Mouse (Mus musculus): ENCODE data around the gene Selp.

Gene Selp

GRCm38 (mm10) chr1:164119892-164120776 is 5.1 kb downstream of the Selp start:
- DNase-seq: no peak

GRCm38 (mm10) chr1:164120777-164121158 is 5.7 kb downstream of the Selp start:
- DNase-seq: no peak

- no peak for DNase-seq
Observed at GRCm38 (mm10) chr1:164123836-164124235, 8.8 kb downstream of the Selp start.

GRCm38 (mm10) chr1:164130013-164130412 is 14.9 kb downstream of the Selp start:
- DNase-seq: no peak

GRCm38 (mm10) chr1:164132609-164133008 is 17.5 kb downstream of the Selp start:
- no peak for DNase-seq

- DNase-seq: no peak
Observed at GRCm38 (mm10) chr1:164134101-164134500, 19.0 kb downstream of the Selp start.

- no peak for DNase-seq
Observed at GRCm38 (mm10) chr1:164135360-164135759, 20.3 kb downstream of the Selp start.

- no peak for DNase-seq
Observed at GRCm38 (mm10) chr1:164135960-164136359, 20.9 kb downstream of the Selp start.

GRCm38 (mm10) chr1:164136636-164137035 is 21.6 kb downstream of the Selp start:
- no peak for DNase-seq

- peak; percentile 82 for DNase-seq
Observed at GRCm38 (mm10) chr1:164138365-164139130, 23.5 kb downstream of the Selp start.

GRCm38 (mm10) chr1:164139464-164139863 is 24.4 kb downstream of the Selp start:
- no peak for DNase-seq

GRCm38 (mm10) chr1:164149083-164149482 is 34.0 kb downstream of the Selp start:
- no peak for DNase-seq

- peak; percentile 19 for DNase-seq
Observed at GRCm38 (mm10) chr1:164151387-164152088, 36.5 kb downstream of the Selp start, which contains the start of gene F5. TSS of gene F5 (plus strand) at chr1:164151838.

GRCm38 (mm10) chr1:164152836-164153235 is 37.8 kb downstream of the Selp start:
- DNase-seq: no peak

- no peak for DNase-seq
Observed at GRCm38 (mm10) chr1:164154983-164155382, 39.9 kb downstream of the Selp start.

- DNase-seq: no peak
Observed at GRCm38 (mm10) chr1:164158571-164158970, 43.5 kb downstream of the Selp start.

GRCm38 (mm10) chr1:164159781-164160180 is 44.7 kb downstream of the Selp start:
- no peak for DNase-seq

GRCm38 (mm10) chr1:164162745-164163144 is 47.7 kb downstream of the Selp start:
- peak; percentile 22 for DNase-seq

- DNase-seq: no peak
Observed at GRCm38 (mm10) chr1:164168818-164169217, 53.8 kb downstream of the Selp start.

GRCm38 (mm10) chr1:164170434-164170833 is 55.4 kb downstream of the Selp start:
- DNase-seq: no peak

GRCm38 (mm10) chr1:164173145-164173544 is 58.1 kb downstream of the Selp start:
- DNase-seq: no peak

- DNase-seq: no peak
Observed at GRCm38 (mm10) chr1:164176856-164177255, 61.8 kb downstream of the Selp start.

GRCm38 (mm10) chr1:164178429-164178828 is 63.4 kb downstream of the Selp start:
- no peak for DNase-seq

All from kidney, postnatal 14 days (tissue).